Comparison of ENCODE assay signal across 7 mouse cellular contexts in genomic region chr4:132268871-132269739, GRCm38 (mm10). TPM values are rescaled to one million over a fixed set of nuclear protein-coding genes. Genes with fewer than 3 reads are reported as not detected.
DNase-seq lines count a peak whose midpoint lies in the region; ATAC-seq and TF ChIP-seq lines count a peak whose summit lies in the region.

No protein-coding gene starts in this region.

- H3K9me3 ChIP-seq in lung, embryonic 16.5 days (ENCODE audit: control insufficient read depth, low read length): no peaks in the 10 kb centered on the region
- H3K9me3 ChIP-seq in hindbrain, embryonic 16.5 days (ENCODE audit: control insufficient read depth, low read length): no peaks in the 10 kb centered on the region
- no peaks in the 10 kb centered on the region for H3K9me3 ChIP-seq in midbrain, embryonic 15.5 days

- WGBS in lung, embryonic 16.5 days: 8% methylated on average over 6 of the region's 6 CpGs
- WGBS in hindbrain, embryonic 16.5 days: 11% methylated on average over 6 of the region's 6 CpGs
- 13% methylated on average over 6 of the region's 6 CpGs for WGBS in midbrain, embryonic 15.5 days

- no peak for TF ChIP-seq POLR2A in bone marrow macrophage, adult 2 months (IDR thresholded peaks at IDR 0.05; ENCODE audit: borderline replicate concordance, low read depth, low read length)

- no peak overlapping the region for H3K9ac ChIP-seq in lung, embryonic 16.5 days (ENCODE audit: low read length)
- no peak overlapping the region for H3K9ac ChIP-seq in hindbrain, embryonic 16.5 days (ENCODE audit: low read depth, low read length)
- no peak overlapping the region for H3K9ac ChIP-seq in midbrain, embryonic 15.5 days

- no peaks in the 10 kb centered on the region for H3K36me3 ChIP-seq in lung, embryonic 16.5 days (ENCODE audit: control insufficient read depth, insufficient read depth, low read length)
- no peaks in the 10 kb centered on the region for H3K36me3 ChIP-seq in hindbrain, embryonic 16.5 days (ENCODE audit: control insufficient read depth, insufficient read depth, low read length)
- H3K36me3 ChIP-seq in midbrain, embryonic 15.5 days (replicated peaks): no peaks in the 10 kb centered on the region

- H3K4me2 ChIP-seq in lung, embryonic 16.5 days (ENCODE audit: low read depth, low read length): no peak overlapping the region
- H3K4me2 ChIP-seq in hindbrain, embryonic 16.5 days (ENCODE audit: low read length): peak overlapping the region; percentile 73; the same call in 1 of the 2 replicates
- H3K4me2 ChIP-seq in midbrain, embryonic 15.5 days: peak overlapping the region; percentile 55; the same call in 1 of the 2 replicates

- no peaks in the 10 kb centered on the region for H3K27me3 ChIP-seq in lung, embryonic 16.5 days (ENCODE audit: control insufficient read depth, insufficient read depth, low read depth, low read length)
- no peaks in the 10 kb centered on the region for H3K27me3 ChIP-seq in hindbrain, embryonic 16.5 days (replicated peaks; ENCODE audit: control insufficient read depth, insufficient read depth, low read length)
- H3K27me3 ChIP-seq in midbrain, embryonic 15.5 days (replicated peaks): no peaks in the 10 kb centered on the region

- DNase-seq in lung, postnatal 4 days: no peak
- DNase-seq in gastrocnemius, adult 8-10 months (ENCODE audit: low spot score in 2 of 2): no peak

- H3K27ac ChIP-seq in lung, embryonic 16.5 days (ENCODE audit: low read length): peak overlapping the region; percentile 93
- peak overlapping the region; percentile 14; the same call in 1 of the 2 replicates for H3K27ac ChIP-seq in bone marrow macrophage, adult 2 months (ENCODE audit: insufficient read depth, low read depth, low read length)
- peak overlapping the region; percentile 95 for H3K27ac ChIP-seq in hindbrain, embryonic 16.5 days (ENCODE audit: low read depth, low read length)
- peak overlapping the region; percentile 85 for H3K27ac ChIP-seq in midbrain, embryonic 15.5 days

- ATAC-seq in lung, embryonic 16.5 days (ENCODE audit: low read depth): no peak
- ATAC-seq in hindbrain, embryonic 16.5 days: no peak
- no peak for ATAC-seq in midbrain, embryonic 15.5 days (replicated peaks)
- no peak for ATAC-seq in erythroid progenitor cell, adult 5-6 weeks (replicated peaks; ENCODE audit: low FRiP score, poor library complexity, severe bottlenecking)

- H3K4me3 ChIP-seq in lung, embryonic 16.5 days (ENCODE audit: low read length): no peak overlapping the region
- no peak overlapping the region for H3K4me3 ChIP-seq in bone marrow macrophage, adult 2 months (ENCODE audit: insufficient read depth, low read length)
- H3K4me3 ChIP-seq in hindbrain, embryonic 16.5 days (ENCODE audit: low read length): no peak overlapping the region
- no peak overlapping the region for H3K4me3 ChIP-seq in midbrain, embryonic 15.5 days

- peaks cover 6% of the 10 kb centered on the region; the same call in 1 of the 2 replicates for H3K4me1 ChIP-seq in lung, embryonic 16.5 days (replicated peaks; ENCODE audit: control insufficient read depth, insufficient read depth, low read length)
- H3K4me1 ChIP-seq in bone marrow macrophage, adult 2 months (ENCODE audit: control insufficient read depth, insufficient read depth, low read length): peaks cover 11% of the 10 kb centered on the region
- H3K4me1 ChIP-seq in hindbrain, embryonic 16.5 days (ENCODE audit: control insufficient read depth, insufficient read depth, low read depth, low read length): peaks cover 8% of the 10 kb centered on the region
- peaks cover 18% of the 10 kb centered on the region for H3K4me1 ChIP-seq in midbrain, embryonic 15.5 days

- no peak for TF ChIP-seq CTCF in bone marrow macrophage, adult 2 months (IDR thresholded peaks at IDR 0.05; ENCODE audit: low read depth, low read length)

RNA-seq across cellular contexts. Expression of gene Taf12, which starts 5.1 kb away (rescaled TPM):
- polyA plus RNA-seq in lung, embryonic 16.5 days (2015; fragmentation: Nextera tagmentation; extraction: Ambion mirVana): 48.5 and 50.3 TPM in 2 replicates
- 33.6 and 38.5 TPM in 2 replicates for polyA plus RNA-seq in bone marrow macrophage, adult 2 months (2012; ENCODE audit: insufficient read depth, insufficient read length, missing spikeins)
- polyA plus RNA-seq in hindbrain, embryonic 16.5 days (2015; fragmentation: Nextera tagmentation; extraction: Ambion mirVana): 37.5 and 40.3 TPM in 2 replicates
- 45.2 and 47.7 TPM in 2 replicates for polyA plus RNA-seq in midbrain, embryonic 15.5 days (2015; fragmentation: Nextera tagmentation; extraction: Ambion mirVana)
- 10 to 100 TPM; 35.4 to 47.2 (median 38.4) TPM for total RNA-seq in gastrocnemius, adult 8-10 months (2022)
- total RNA-seq in erythroid progenitor cell, adult 5-6 weeks (2015; ENCODE audit: low replicate concordance): 19.3 and 30.6 TPM in 2 replicates
- 14.9 and 38.3 TPM in 2 replicates for total RNA-seq in erythroid progenitor cell, adult 5-6 weeks (2017; ENCODE audit: low replicate concordance)

RNA-seq across cellular contexts. Expression of gene Gmeb1, which starts 7.7 kb away (rescaled TPM):
- 36.2 and 36.7 TPM in 2 replicates for polyA plus RNA-seq in lung, embryonic 16.5 days (2015; fragmentation: Nextera tagmentation; extraction: Ambion mirVana)
- 16.7 and 16.8 TPM in 2 replicates for polyA plus RNA-seq in bone marrow macrophage, adult 2 months (2012; ENCODE audit: insufficient read depth, insufficient read length, missing spikeins)
- 37.6 and 38.1 TPM in 2 replicates for polyA plus RNA-seq in hindbrain, embryonic 16.5 days (2015; fragmentation: Nextera tagmentation; extraction: Ambion mirVana)
- polyA plus RNA-seq in midbrain, embryonic 15.5 days (2015; fragmentation: Nextera tagmentation; extraction: Ambion mirVana): 45.7 and 47.4 TPM in 2 replicates
- 10 to 100 TPM in 1 of 4 experiments, 1 to 10 TPM in 3; 7.4 to 11.0 (median 7.9) TPM for total RNA-seq in gastrocnemius, adult 8-10 months (2022)
- total RNA-seq in erythroid progenitor cell, adult 5-6 weeks (2015; ENCODE audit: low replicate concordance): 40.4 and 49.9 TPM in 2 replicates
- 31.5 and 39.5 TPM in 2 replicates for total RNA-seq in erythroid progenitor cell, adult 5-6 weeks (2017; ENCODE audit: low replicate concordance)

RNA-seq across cellular contexts. Expression of gene Rab42, which starts 34.1 kb away (rescaled TPM):
- 2.1 and 2.5 TPM in 2 replicates for polyA plus RNA-seq in lung, embryonic 16.5 days (2015; fragmentation: Nextera tagmentation; extraction: Ambion mirVana)
- 1.5 TPM in 1 of 2 replicates, not detected in the other for polyA plus RNA-seq in bone marrow macrophage, adult 2 months (2012; ENCODE audit: insufficient read depth, insufficient read length, missing spikeins)
- 3.9 and 4.8 TPM in 2 replicates for polyA plus RNA-seq in hindbrain, embryonic 16.5 days (2015; fragmentation: Nextera tagmentation; extraction: Ambion mirVana)
- 2.0 and 2.4 TPM in 2 replicates for polyA plus RNA-seq in midbrain, embryonic 15.5 days (2015; fragmentation: Nextera tagmentation; extraction: Ambion mirVana)
- total RNA-seq in gastrocnemius, adult 8-10 months (2022): 1 to 10 TPM in 1 of 4 experiments, under 1 TPM in 1, not detected in 2; 0.58 to 1.5 TPM
- total RNA-seq in erythroid progenitor cell, adult 5-6 weeks (2015; ENCODE audit: low replicate concordance): not detected in 2 replicates
- not detected in 2 replicates for total RNA-seq in erythroid progenitor cell, adult 5-6 weeks (2017; ENCODE audit: low replicate concordance)

RNA-seq across cellular contexts. Expression of gene Ythdf2, which starts 57.0 kb away (rescaled TPM):
- 87.7 and 97.8 TPM in 2 replicates for polyA plus RNA-seq in lung, embryonic 16.5 days (2015; fragmentation: Nextera tagmentation; extraction: Ambion mirVana)
- 50.3 and 51.4 TPM in 2 replicates for polyA plus RNA-seq in bone marrow macrophage, adult 2 months (2012; ENCODE audit: insufficient read depth, insufficient read length, missing spikeins)
- polyA plus RNA-seq in hindbrain, embryonic 16.5 days (2015; fragmentation: Nextera tagmentation; extraction: Ambion mirVana): 92.7 and 102 TPM in 2 replicates
- polyA plus RNA-seq in midbrain, embryonic 15.5 days (2015; fragmentation: Nextera tagmentation; extraction: Ambion mirVana): 117 and 120 TPM in 2 replicates
- total RNA-seq in gastrocnemius, adult 8-10 months (2022): 10 to 100 TPM; 25.1 to 30.9 (median 28.0) TPM
- total RNA-seq in erythroid progenitor cell, adult 5-6 weeks (2015; ENCODE audit: low replicate concordance): 27.8 and 33.5 TPM in 2 replicates
- 27.2 and 29.4 TPM in 2 replicates for total RNA-seq in erythroid progenitor cell, adult 5-6 weeks (2017; ENCODE audit: low replicate concordance)

Comparison
In these comparisons a context has a peak if more than half of its experiments do, and no peak if none do; other contexts are left out.
1. H3K27ac ChIP-seq: peak in every context shown above with its lines; median percentile 95 in hindbrain, embryonic 16.5 days; 93 in lung, embryonic 16.5 days; 85 in midbrain, embryonic 15.5 days; 14 in bone marrow macrophage, adult 2 months.